Mouse (Mus musculus): ENCODE results near the gene Mpzl1.

GRCm38 (mm10) chr1:165660774-165661173 lies 26.4 kb upstream of the Mpzl1 start:
- TF ChIP-seq POLR2A (IDR thresholded peaks at IDR 0.05; ENCODE audit: low read depth, low read length) (no peak), CTCF (conservative IDR thresholded peaks at IDR 0.05; ENCODE audit: insufficient read depth, insufficient read length, low read depth, low read length) (peak; percentile 46)

Measured in kidney, adult 2 months (tissue).